Mouse (Mus musculus): ENCODE results near the gene Parp16. TPM values are rescaled to one million over a fixed set of nuclear protein-coding genes. Genes with fewer than 3 reads are reported as not detected.

The Parp16 gene
- 5.4 and 5.6 TPM in 2 replicates for polyA plus RNA-seq (2015; fragmentation: Nextera tagmentation; extraction: Ambion mirVana)

- Histone ChIP-seq H3K36me3 (no peaks in the 10 kb centered on the region), H3K9ac (peak within 1 kb of the TSS; percentile 13; the same call in 1 of the 2 replicates), H3K27me3 (no peaks in the 10 kb centered on the region), H3K27ac (peak within 1 kb of the TSS; percentile 88), H3K9me3 (no peaks in the 10 kb centered on the region), H3K4me3 (no peak within 1 kb of the TSS), H3K4me2 (peak within 1 kb of the TSS; percentile 21; the same call in 1 of the 2 replicates), H3K4me1 (peaks cover 48% of the 10 kb centered on the region)
- 60% methylated on average over 4 of the region's 4 CpGs for WGBS
- ATAC-seq (ENCODE audit: borderline replicate concordance, extremely low read depth, low FRiP score, low TSS enrichment), result no peak
Observed at GRCm38 (mm10) chr9:65195053-65195452, at the start of gene Parp16. Gene Parp16, plus strand, starts transcription at chr9:65195353.

- no peak overlapping the region for H3K4me2 ChIP-seq
- H3K27ac ChIP-seq, result no peak overlapping the region
- no peak for ATAC-seq (ENCODE audit: borderline replicate concordance, extremely low read depth, low FRiP score, low TSS enrichment)
- H3K4me1 ChIP-seq, result peaks cover 4% of the 10 kb centered on the region
- no peak overlapping the region for H3K9ac ChIP-seq
- H3K4me3 ChIP-seq, result no peak overlapping the region
- WGBS, result 78% methylated on average over 5 of the region's 5 CpGs
- H3K9me3 ChIP-seq, result no peaks in the 10 kb centered on the region
- 0 out of 2 replicates have a peak, but pooled peaks cover 12% of the 10 kb centered on the region for H3K27me3 ChIP-seq
- H3K36me3 ChIP-seq, result no peaks in the 10 kb centered on the region
Observed at GRCm38 (mm10) chr9:65146001-65146400, 49.2 kb upstream of the Parp16 start.

- no peak overlapping the region for H3K9ac ChIP-seq
- H3K9me3 ChIP-seq, result no peaks in the 10 kb centered on the region
- H3K4me1 ChIP-seq, result peaks cover 5% of the 10 kb centered on the region; the same call in 1 of the 2 replicates
- H3K27ac ChIP-seq, result no peak overlapping the region
- 83% methylated on average over 7 of the region's 7 CpGs for WGBS
- H3K4me2 ChIP-seq, result no peak overlapping the region
- no peaks in the 10 kb centered on the region for H3K36me3 ChIP-seq
- no peak overlapping the region for H3K4me3 ChIP-seq
- no peaks in the 10 kb centered on the region for H3K27me3 ChIP-seq
- no peak for ATAC-seq (ENCODE audit: borderline replicate concordance, extremely low read depth, low FRiP score, low TSS enrichment)
Observed at GRCm38 (mm10) chr9:65148507-65148906, 46.6 kb upstream of the Parp16 start.

GRCm38 (mm10) chr9:65152711-65153330, 42.3 kb upstream of the Parp16 start:
- Histone ChIP-seq H3K4me2 (no peak overlapping the region), H3K9me3 (no peaks in the 10 kb centered on the region), H3K9ac (no peak overlapping the region), H3K4me1 (peaks cover 27% of the 10 kb centered on the region), H3K36me3 (no peaks in the 10 kb centered on the region), H3K4me3 (no peak overlapping the region), H3K27ac (peak overlapping the region; percentile 26; the same call in 1 of the 2 replicates), H3K27me3 (no peaks in the 10 kb centered on the region)
- no peak for ATAC-seq (ENCODE audit: borderline replicate concordance, extremely low read depth, low FRiP score, low TSS enrichment)
- 61% methylated on average over 6 of the region's 6 CpGs for WGBS

- WGBS, result 22% methylated on average over 5 of the region's 5 CpGs
- Histone ChIP-seq H3K36me3 (no peaks in the 10 kb centered on the region), H3K27ac (peak overlapping the region; percentile 26; the same call in 1 of the 2 replicates), H3K27me3 (no peaks in the 10 kb centered on the region), H3K4me3 (no peak overlapping the region), H3K4me1 (peaks cover 27% of the 10 kb centered on the region), H3K4me2 (no peak overlapping the region), H3K9ac (no peak overlapping the region), H3K9me3 (no peaks in the 10 kb centered on the region)
- ATAC-seq (ENCODE audit: borderline replicate concordance, extremely low read depth, low FRiP score, low TSS enrichment), result no peak
Observed at GRCm38 (mm10) chr9:65153331-65153711, 41.8 kb upstream of the Parp16 start.

- no peak overlapping the region for H3K4me2 ChIP-seq
- no peaks in the 10 kb centered on the region for H3K27me3 ChIP-seq
- no peak overlapping the region for H3K4me3 ChIP-seq
- peaks cover 27% of the 10 kb centered on the region for H3K4me1 ChIP-seq
- no peak overlapping the region; the same call in 1 of the 2 replicates for H3K27ac ChIP-seq
- no peak for ATAC-seq (ENCODE audit: borderline replicate concordance, extremely low read depth, low FRiP score, low TSS enrichment)
- H3K36me3 ChIP-seq, result no peaks in the 10 kb centered on the region
- WGBS, result 51% methylated on average over 9 of the region's 9 CpGs
- no peak overlapping the region for H3K9ac ChIP-seq
- H3K9me3 ChIP-seq, result no peaks in the 10 kb centered on the region
Observed at GRCm38 (mm10) chr9:65154692-65155455, 40.3 kb upstream of the Parp16 start.

- no peak overlapping the region for H3K9ac ChIP-seq
- WGBS, result 6% methylated on average over 8 of the region's 8 CpGs
- no peaks in the 10 kb centered on the region for H3K9me3 ChIP-seq
- no peak overlapping the region for H3K4me2 ChIP-seq
- H3K36me3 ChIP-seq, result no peaks in the 10 kb centered on the region
- peaks cover 27% of the 10 kb centered on the region for H3K4me1 ChIP-seq
- no peak overlapping the region for H3K27ac ChIP-seq
- H3K4me3 ChIP-seq, result no peak overlapping the region
- no peak; the same call in 1 of the 2 replicates for ATAC-seq (ENCODE audit: borderline replicate concordance, extremely low read depth, low FRiP score, low TSS enrichment)
- peaks cover 12% of the 10 kb centered on the region for H3K27me3 ChIP-seq
Observed at GRCm38 (mm10) chr9:65156604-65157003, 38.5 kb upstream of the Parp16 start.

- WGBS, result 63% methylated on average over 6 of the region's 6 CpGs
- Histone ChIP-seq H3K36me3 (no peaks in the 10 kb centered on the region), H3K27ac (no peak overlapping the region), H3K27me3 (peaks cover 22% of the 10 kb centered on the region), H3K9me3 (no peaks in the 10 kb centered on the region), H3K4me3 (no peak overlapping the region), H3K4me1 (peaks cover 30% of the 10 kb centered on the region), H3K9ac (no peak overlapping the region), H3K4me2 (no peak overlapping the region)
- no peak for ATAC-seq (ENCODE audit: borderline replicate concordance, extremely low read depth, low FRiP score, low TSS enrichment)
Observed at GRCm38 (mm10) chr9:65157631-65158030, 37.5 kb upstream of the Parp16 start.

- Histone ChIP-seq H3K27ac (no peak overlapping the region), H3K9ac (no peak overlapping the region), H3K36me3 (no peaks in the 10 kb centered on the region), H3K4me2 (no peak overlapping the region), H3K4me3 (no peak overlapping the region), H3K27me3 (peaks cover 40% of the 10 kb centered on the region), H3K9me3 (no peaks in the 10 kb centered on the region), H3K4me1 (peaks cover 17% of the 10 kb centered on the region)
- WGBS, result 61% methylated on average over 4 of the region's 4 CpGs
- no peak for ATAC-seq (ENCODE audit: borderline replicate concordance, extremely low read depth, low FRiP score, low TSS enrichment)
Observed at GRCm38 (mm10) chr9:65161188-65161587, 34.0 kb upstream of the Parp16 start.

- peaks cover 40% of the 10 kb centered on the region for H3K27me3 ChIP-seq
- no peak for ATAC-seq (ENCODE audit: borderline replicate concordance, extremely low read depth, low FRiP score, low TSS enrichment)
- H3K4me1 ChIP-seq, result peaks cover 11% of the 10 kb centered on the region
- no peak overlapping the region for H3K27ac ChIP-seq
- peak overlapping the region; percentile 43; the same call in 1 of the 2 replicates for H3K4me3 ChIP-seq
- no peak overlapping the region for H3K9ac ChIP-seq
- H3K36me3 ChIP-seq, result no peaks in the 10 kb centered on the region
- peak overlapping the region; percentile 92; the same call in 1 of the 2 replicates for H3K4me2 ChIP-seq
- no peaks in the 10 kb centered on the region for H3K9me3 ChIP-seq
- 48% methylated on average over 8 of the region's 8 CpGs for WGBS
Observed at GRCm38 (mm10) chr9:65161881-65162280, 33.3 kb upstream of the Parp16 start.

DNA sequence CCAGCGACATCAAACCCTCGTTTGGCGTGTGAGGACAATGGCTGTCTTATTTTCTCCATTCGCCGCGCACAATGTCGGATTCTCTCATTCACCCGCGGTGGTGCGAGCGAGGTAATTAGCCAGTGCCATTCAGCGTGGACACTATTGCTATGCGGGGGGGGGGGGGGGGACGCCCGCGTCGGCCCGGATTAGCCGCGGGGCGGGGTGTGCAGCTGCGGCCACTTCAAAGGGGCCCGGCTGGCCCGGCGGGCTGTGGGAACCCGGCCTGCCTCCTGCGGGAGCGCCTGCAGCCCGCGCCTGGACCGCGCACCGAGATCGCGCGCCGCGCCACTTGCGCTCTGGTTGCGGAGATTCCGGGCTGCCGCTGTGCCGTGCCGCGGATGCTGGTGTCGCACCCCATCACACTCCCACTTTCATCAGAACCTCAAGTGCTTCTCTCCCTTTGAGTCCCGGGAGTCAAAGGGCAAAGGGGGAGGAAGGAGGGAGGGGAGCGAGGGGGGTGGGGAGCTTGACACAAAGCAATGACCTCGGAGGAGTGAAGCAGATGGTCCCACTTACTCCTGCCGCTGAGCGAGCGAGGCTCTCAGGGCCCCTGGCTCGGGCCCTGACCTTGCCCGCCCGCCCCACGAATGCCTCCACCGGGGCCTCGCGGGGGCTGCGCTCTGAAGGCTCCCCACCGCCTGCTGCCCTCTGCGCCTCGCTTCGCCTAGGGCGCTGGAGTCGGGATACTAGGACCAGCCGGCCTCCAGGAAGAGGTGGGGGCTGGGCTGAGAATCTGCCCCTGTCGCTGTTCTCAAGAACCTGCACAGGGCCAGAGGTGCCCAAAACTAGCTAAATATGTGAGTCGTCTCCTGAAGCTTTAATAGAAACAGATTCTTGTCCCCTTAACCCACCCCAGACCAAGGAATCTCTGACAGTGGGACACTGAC, 32.2 kb upstream of the Parp16 start:
- Histone ChIP-seq H3K27me3 (peaks cover 40% of the 10 kb centered on the region), H3K4me2 (peak overlapping the region; percentile 92), H3K4me1 (peaks cover 11% of the 10 kb centered on the region), H3K27ac (no peak overlapping the region), H3K9ac (peak overlapping the region; percentile 18), H3K4me3 (peak overlapping the region; percentile 43), H3K9me3 (no peaks in the 10 kb centered on the region), H3K36me3 (no peaks in the 10 kb centered on the region)
- ATAC-seq (ENCODE audit: borderline replicate concordance, extremely low read depth, low FRiP score, low TSS enrichment), result no peak
- WGBS, result 1% methylated on average over 57 of the region's 69 CpGs

Measured in lung, embryonic 15.5 days (tissue).